Mouse (Mus musculus): ENCODE data around the gene Otulin.

Gene Otulin
- long read RNA-seq, experiment 1, partial matches to known transcripts, result 4 of 8 reads
- long read RNA-seq, experiment 1, other reads (novel, unspliced or antisense), result 0 of 8 reads
- long read RNA-seq, experiment 2, partial matches to known transcripts, result 2 of 4 reads
- long read RNA-seq, experiment 2, other reads (novel, unspliced or antisense), result 0 of 4 reads

- intact Hi-C loops (cut with DNase I), result no loop called here
Measured at GRCm38 (mm10) chr15:27630601-27631383, at the start of gene Otulin. Otulin (minus strand) TSS chr15:27630693.

GRCm38 (mm10) chr15:27678511-27678910 is 48.0 kb upstream of the Otulin start:
- intact Hi-C loops (cut with DNase I), result no loop called here

- intact Hi-C loops (cut with DNase I), result no loop called here
Measured at GRCm38 (mm10) chr15:27677801-27678200, 47.3 kb upstream of the Otulin start.

GRCm38 (mm10) chr15:27676211-27676610 is 45.7 kb upstream of the Otulin start:
- intact Hi-C loops (cut with DNase I), result no loop called here

GRCm38 (mm10) chr15:27675122-27675521 is 44.6 kb upstream of the Otulin start:
- intact Hi-C loops (cut with DNase I), result no loop called here

GRCm38 (mm10) chr15:27674041-27674440 is 43.5 kb upstream of the Otulin start:
- intact Hi-C loops (cut with DNase I), result no loop called here

GRCm38 (mm10) chr15:27673151-27673550 is 42.7 kb upstream of the Otulin start:
- intact Hi-C loops (cut with DNase I), result no loop called here

- intact Hi-C loops (cut with DNase I), result no loop called here
Measured at GRCm38 (mm10) chr15:27672259-27672658, 41.8 kb upstream of the Otulin start.

- intact Hi-C loops (cut with DNase I), result no loop called here
Measured at GRCm38 (mm10) chr15:27671612-27672245, 41.2 kb upstream of the Otulin start.

- intact Hi-C loops (cut with DNase I), result no loop called here
Measured at GRCm38 (mm10) chr15:27670708-27671107, 40.2 kb upstream of the Otulin start.

GRCm38 (mm10) chr15:27669931-27670411 is 39.5 kb upstream of the Otulin start:
- intact Hi-C loops (cut with DNase I), result no loop called here

- intact Hi-C loops (cut with DNase I), result no loop called here
Measured at GRCm38 (mm10) chr15:27669276-27669675, 38.8 kb upstream of the Otulin start.

- intact Hi-C loops (cut with DNase I), result no loop called here
Measured at GRCm38 (mm10) chr15:27668557-27668956, 38.1 kb upstream of the Otulin start.

- intact Hi-C loops (cut with DNase I), result no loop called here
Measured at GRCm38 (mm10) chr15:27668001-27668461, 37.5 kb upstream of the Otulin start.

GRCm38 (mm10) chr15:27666911-27667539 is 36.5 kb upstream of the Otulin start:
- intact Hi-C loops (cut with DNase I), result no loop called here

GRCm38 (mm10) chr15:27665392-27665911 is 35.0 kb upstream of the Otulin start:
- intact Hi-C loops (cut with DNase I), result no loop called here

GRCm38 (mm10) chr15:27664126-27664525 is 33.6 kb upstream of the Otulin start:
- intact Hi-C loops (cut with DNase I), result no loop called here

GRCm38 (mm10) chr15:27662699-27663098 is 32.2 kb upstream of the Otulin start:
- intact Hi-C loops (cut with DNase I), result no loop called here

- intact Hi-C loops (cut with DNase I), result no loop called here
Measured at GRCm38 (mm10) chr15:27661696-27662095, 31.2 kb upstream of the Otulin start.

- intact Hi-C loops (cut with DNase I), result loop anchor here (5.0 to 10.0 kb wide), 3 partner anchors 58 to 523 kb away; no protein-coding TSS in a partner anchor
Measured at GRCm38 (mm10) chr15:27659592-27660244, 29.2 kb upstream of the Otulin start.

GRCm38 (mm10) chr15:27659143-27659542 is 28.6 kb upstream of the Otulin start:
- intact Hi-C loops (cut with DNase I), result loop anchor here (5.0 to 10.0 kb wide), 3 partner anchors 58 to 523 kb away; no protein-coding TSS in a partner anchor
